Mouse (Mus musculus): ENCODE measurements around the gene Zfp12. TPM values are rescaled to one million over a fixed set of nuclear protein-coding genes. Genes with fewer than 3 reads are reported as not detected.
A peak's percentile ranks its signal among the peaks of the same experiment; 100 is the strongest.

Gene Zfp12
- polyA plus RNA-seq, 1 experiment from 2014 or later: 30.4 TPM

- 1% methylated on average over 67 of the region's 79 CpGs for WGBS
- Histone ChIP-seq H3K27ac (ENCODE audit: low read depth, low read length) (peak within 1 kb of the TSS; percentile 46; the same call in 1 of the 2 replicates), H3K27me3 (ENCODE audit: control insufficient read depth, insufficient read depth, low read length) (no peaks in the 10 kb centered on the region), H3K9me3 (ENCODE audit: control insufficient read depth, low read length) (no peaks in the 10 kb centered on the region), H3K4me3 (ENCODE audit: low read depth, low read length) (peak within 1 kb of the TSS; percentile 96), H3K4me1 (replicated peaks; ENCODE audit: control insufficient read depth, insufficient read depth, low read length) (peaks cover 11% of the 10 kb centered on the region), H3K9ac (ENCODE audit: low read length) (peak within 1 kb of the TSS; percentile 97), H3K4me2 (ENCODE audit: low read depth, low read length, severe bottlenecking) (peak within 1 kb of the TSS; percentile 96), H3K36me3 (ENCODE audit: control insufficient read depth, insufficient read depth, low read length) (no peaks in the 10 kb centered on the region)
- peak; percentile 81 for DNase-seq (ENCODE audit: low spot score)
- ATAC-seq (replicated peaks; ENCODE audit: low FRiP score): peak; percentile 87
These were observed 34.6 kb downstream of the Zfp12 start, which contains the start of gene Zfp316 for GRCm38 (mm10) chr5:143269363-143270150. Gene Zfp316 (minus strand): TSS chr5:143270022.

GRCm38 (mm10) chr5:143270151-143270519 lies 35.2 kb downstream of the Zfp12 start:
- 5% methylated on average over 12 of the region's 12 CpGs for WGBS
- no peak overlapping the region for H3K27ac ChIP-seq (ENCODE audit: low read depth, low read length)
- DNase-seq (ENCODE audit: low spot score) (no peak), ATAC-seq (replicated peaks; ENCODE audit: low FRiP score) (peak; percentile 28)
- H3K4me3 ChIP-seq (ENCODE audit: low read depth, low read length): peak overlapping the region; percentile 96
- H3K4me1 ChIP-seq (replicated peaks; ENCODE audit: control insufficient read depth, insufficient read depth, low read length): peaks cover 11% of the 10 kb centered on the region
- no peaks in the 10 kb centered on the region for H3K36me3 ChIP-seq (ENCODE audit: control insufficient read depth, insufficient read depth, low read length)
- H3K4me2 ChIP-seq (ENCODE audit: low read depth, low read length, severe bottlenecking): peak overlapping the region; percentile 96
- H3K9me3 ChIP-seq (ENCODE audit: control insufficient read depth, low read length): no peaks in the 10 kb centered on the region
- H3K9ac ChIP-seq (ENCODE audit: low read length): peak overlapping the region; percentile 97
- no peaks in the 10 kb centered on the region for H3K27me3 ChIP-seq (ENCODE audit: control insufficient read depth, insufficient read depth, low read length)

- H3K27me3 ChIP-seq (ENCODE audit: control insufficient read depth, insufficient read depth, low read length): no peaks in the 10 kb centered on the region
- no peak for DNase-seq (ENCODE audit: low spot score)
- WGBS: 86% methylated on average over 6 of the region's 6 CpGs
These were observed 36.7 kb downstream of the Zfp12 start for GRCm38 (mm10) chr5:143271642-143272041.

GRCm38 (mm10) chr5:143272108-143272507 lies 37.1 kb downstream of the Zfp12 start:
- Histone ChIP-seq H3K9me3 (ENCODE audit: control insufficient read depth, low read length) (no peaks in the 10 kb centered on the region), H3K27me3 (ENCODE audit: control insufficient read depth, insufficient read depth, low read length) (no peaks in the 10 kb centered on the region), H3K27ac (ENCODE audit: low read depth, low read length) (no peak overlapping the region), H3K9ac (ENCODE audit: low read length) (no peak overlapping the region), H3K4me1 (replicated peaks; ENCODE audit: control insufficient read depth, insufficient read depth, low read length) (peaks cover 11% of the 10 kb centered on the region), H3K4me2 (ENCODE audit: low read depth, low read length, severe bottlenecking) (no peak overlapping the region), H3K4me3 (ENCODE audit: low read depth, low read length) (no peak overlapping the region), H3K36me3 (ENCODE audit: control insufficient read depth, insufficient read depth, low read length) (no peaks in the 10 kb centered on the region)
- 75% methylated on average over 3 of the region's 3 CpGs for WGBS
- ATAC-seq (replicated peaks; ENCODE audit: low FRiP score) (no peak), DNase-seq (ENCODE audit: low spot score) (no peak)

More at GRCm38 (mm10) chr5:143271642-143272041, 36.7 kb downstream of the Zfp12 start:
- no peak overlapping the region for H3K9ac ChIP-seq (ENCODE audit: low read length)
- no peaks in the 10 kb centered on the region for H3K36me3 ChIP-seq (ENCODE audit: control insufficient read depth, insufficient read depth, low read length)
- no peak overlapping the region for H3K27ac ChIP-seq (ENCODE audit: low read depth, low read length)
- no peak overlapping the region for H3K4me3 ChIP-seq (ENCODE audit: low read depth, low read length)
- H3K4me2 ChIP-seq (ENCODE audit: low read depth, low read length, severe bottlenecking): no peak overlapping the region
- ATAC-seq (replicated peaks; ENCODE audit: low FRiP score): no peak
- H3K4me1 ChIP-seq (replicated peaks; ENCODE audit: control insufficient read depth, insufficient read depth, low read length): peaks cover 11% of the 10 kb centered on the region
- H3K9me3 ChIP-seq (ENCODE audit: control insufficient read depth, low read length): no peaks in the 10 kb centered on the region

GRCm38 (mm10) chr5:143272540-143273330 lies 37.8 kb downstream of the Zfp12 start:
- DNase-seq (ENCODE audit: low spot score): no peak
- Histone ChIP-seq H3K27me3 (ENCODE audit: control insufficient read depth, insufficient read depth, low read length) (no peaks in the 10 kb centered on the region), H3K9ac (ENCODE audit: low read length) (no peak overlapping the region), H3K4me1 (replicated peaks; ENCODE audit: control insufficient read depth, insufficient read depth, low read length) (peaks cover 11% of the 10 kb centered on the region), H3K27ac (ENCODE audit: low read depth, low read length) (no peak overlapping the region), H3K4me2 (ENCODE audit: low read depth, low read length, severe bottlenecking) (no peak overlapping the region), H3K4me3 (ENCODE audit: low read depth, low read length) (no peak overlapping the region), H3K36me3 (ENCODE audit: control insufficient read depth, insufficient read depth, low read length) (no peaks in the 10 kb centered on the region), H3K9me3 (ENCODE audit: control insufficient read depth, low read length) (no peaks in the 10 kb centered on the region)
- WGBS: 88% methylated on average over 16 of the region's 16 CpGs
- no peak for ATAC-seq (replicated peaks; ENCODE audit: low FRiP score)

- Histone ChIP-seq H3K27me3 (ENCODE audit: control insufficient read depth, insufficient read depth, low read length) (no peaks in the 10 kb centered on the region), H3K9ac (ENCODE audit: low read length) (no peak overlapping the region), H3K9me3 (ENCODE audit: control insufficient read depth, low read length) (no peaks in the 10 kb centered on the region), H3K4me2 (ENCODE audit: low read depth, low read length, severe bottlenecking) (no peak overlapping the region), H3K36me3 (ENCODE audit: control insufficient read depth, insufficient read depth, low read length) (no peaks in the 10 kb centered on the region), H3K4me3 (ENCODE audit: low read depth, low read length) (no peak overlapping the region), H3K4me1 (replicated peaks; ENCODE audit: control insufficient read depth, insufficient read depth, low read length) (peaks cover 2% of the 10 kb centered on the region; the same call in 1 of the 2 replicates), H3K27ac (ENCODE audit: low read depth, low read length) (no peak overlapping the region)
- DNase-seq (ENCODE audit: low spot score) (no peak), ATAC-seq (replicated peaks; ENCODE audit: low FRiP score) (no peak)
- 59% methylated on average over 5 of the region's 5 CpGs for WGBS
These were observed 40.8 kb downstream of the Zfp12 start for GRCm38 (mm10) chr5:143275761-143276160.

- H3K4me2 ChIP-seq (ENCODE audit: low read depth, low read length, severe bottlenecking): no peak overlapping the region
- no peak for DNase-seq (ENCODE audit: low spot score)
- no peak for ATAC-seq (replicated peaks; ENCODE audit: low FRiP score)
- no peak overlapping the region for H3K4me3 ChIP-seq (ENCODE audit: low read depth, low read length)
- no peaks in the 10 kb centered on the region for H3K27me3 ChIP-seq (ENCODE audit: control insufficient read depth, insufficient read depth, low read length)
- no peak overlapping the region for H3K9ac ChIP-seq (ENCODE audit: low read length)
- H3K36me3 ChIP-seq (ENCODE audit: control insufficient read depth, insufficient read depth, low read length): no peaks in the 10 kb centered on the region
- no peaks in the 10 kb centered on the region for H3K9me3 ChIP-seq (ENCODE audit: control insufficient read depth, low read length)
- 0 out of 2 replicates have a peak, but pooled peaks cover 2% of the 10 kb centered on the region for H3K4me1 ChIP-seq (replicated peaks; ENCODE audit: control insufficient read depth, insufficient read depth, low read length)
- 43% methylated on average over 10 of the region's 10 CpGs for WGBS
- no peak overlapping the region for H3K27ac ChIP-seq (ENCODE audit: low read depth, low read length)
These were observed 44.3 kb downstream of the Zfp12 start for GRCm38 (mm10) chr5:143279247-143279646.

- DNase-seq (ENCODE audit: low spot score): no peak
- Histone ChIP-seq H3K9me3 (ENCODE audit: control insufficient read depth, low read length) (no peaks in the 10 kb centered on the region), H3K36me3 (ENCODE audit: control insufficient read depth, insufficient read depth, low read length) (no peaks in the 10 kb centered on the region), H3K4me1 (replicated peaks; ENCODE audit: control insufficient read depth, insufficient read depth, low read length) (peaks cover 3% of the 10 kb centered on the region; the same call in 1 of the 2 replicates), H3K4me3 (ENCODE audit: low read depth, low read length) (no peak overlapping the region), H3K27me3 (ENCODE audit: control insufficient read depth, insufficient read depth, low read length) (peaks cover 32% of the 10 kb centered on the region), H3K4me2 (ENCODE audit: low read depth, low read length, severe bottlenecking) (no peak overlapping the region), H3K27ac (ENCODE audit: low read depth, low read length) (no peak overlapping the region), H3K9ac (ENCODE audit: low read length) (no peak overlapping the region)
- WGBS: 53% methylated on average over 6 of the region's 6 CpGs
- ATAC-seq (replicated peaks; ENCODE audit: low FRiP score): no peak
These were observed 49.8 kb downstream of the Zfp12 start for GRCm38 (mm10) chr5:143284762-143285161.
